Mouse (Mus musculus): ENCODE results near the gene Id1. TPM values are rescaled to one million over a fixed set of nuclear protein-coding genes. Genes with fewer than 3 reads are reported as not detected.

The Id1 gene
- polyA plus RNA-seq, 1 experiment from 2014 or later: 30.7 TPM

- Histone ChIP-seq H3K36me3 (replicated peaks) (no peaks in the 10 kb centered on the region), H3K9me3 (no peaks in the 10 kb centered on the region), H3K4me3 (no peak overlapping the region), H3K4me2 (no peak overlapping the region), H3K4me1 (peaks cover 8% of the 10 kb centered on the region), H3K27me3 (replicated peaks) (0 out of 2 replicates have a peak, but pooled peaks cover 4% of the 10 kb centered on the region), H3K9ac (no peak overlapping the region), H3K27ac (no peak overlapping the region)
- ATAC-seq (replicated peaks): no peak
- WGBS: 58% methylated on average over 4 of the region's 4 CpGs
Measured at GRCm38 (mm10) chr2:152758351-152758750, 22.3 kb downstream of the Id1 start.

GRCm38 (mm10) chr2:152763310-152763709 is 27.3 kb downstream of the Id1 start:
- ATAC-seq (replicated peaks): no peak
- H3K9ac ChIP-seq: no peak overlapping the region
- H3K4me2 ChIP-seq: no peak overlapping the region
- H3K27ac ChIP-seq: no peak overlapping the region
- 82% methylated on average over 6 of the region's 6 CpGs for WGBS
- no peaks in the 10 kb centered on the region for H3K36me3 ChIP-seq (replicated peaks)
- H3K4me3 ChIP-seq: no peak overlapping the region
- H3K4me1 ChIP-seq: peaks cover 5% of the 10 kb centered on the region
- no peaks in the 10 kb centered on the region for H3K9me3 ChIP-seq
- H3K27me3 ChIP-seq (replicated peaks): 0 out of 2 replicates have a peak, but pooled peaks cover 3% of the 10 kb centered on the region

- no peak overlapping the region for H3K27ac ChIP-seq
- H3K9me3 ChIP-seq: no peaks in the 10 kb centered on the region
- H3K27me3 ChIP-seq (replicated peaks): 0 out of 2 replicates have a peak, but pooled peaks cover 3% of the 10 kb centered on the region
- H3K36me3 ChIP-seq (replicated peaks): no peaks in the 10 kb centered on the region
- H3K4me1 ChIP-seq: peaks cover 5% of the 10 kb centered on the region
- no peak overlapping the region for H3K4me3 ChIP-seq
- 7% methylated on average over 14 of the region's 14 CpGs for WGBS
- ATAC-seq (replicated peaks): no peak
- peak overlapping the region; percentile 28 for H3K4me2 ChIP-seq
- H3K9ac ChIP-seq: no peak overlapping the region
Measured at GRCm38 (mm10) chr2:152764172-152765044, 28.4 kb downstream of the Id1 start.

- Histone ChIP-seq H3K4me3 (no peak overlapping the region), H3K27ac (no peak overlapping the region), H3K9ac (no peak overlapping the region), H3K27me3 (replicated peaks) (0 out of 2 replicates have a peak, but pooled peaks cover 3% of the 10 kb centered on the region), H3K4me2 (peak overlapping the region; percentile 28), H3K36me3 (replicated peaks) (no peaks in the 10 kb centered on the region), H3K4me1 (peaks cover 5% of the 10 kb centered on the region), H3K9me3 (no peaks in the 10 kb centered on the region)
- ATAC-seq (replicated peaks): no peak
- 31% methylated on average over 4 of the region's 7 CpGs for WGBS
Measured at GRCm38 (mm10) chr2:152765045-152765674, 29.1 kb downstream of the Id1 start.

- Histone ChIP-seq H3K27me3 (replicated peaks) (0 out of 2 replicates have a peak, but pooled peaks cover 3% of the 10 kb centered on the region), H3K4me3 (no peak overlapping the region), H3K4me2 (no peak overlapping the region), H3K9me3 (no peaks in the 10 kb centered on the region), H3K27ac (no peak overlapping the region), H3K9ac (no peak overlapping the region), H3K4me1 (peaks cover 5% of the 10 kb centered on the region), H3K36me3 (replicated peaks) (no peaks in the 10 kb centered on the region)
- 0 out of 2 replicates have a peak, but pooled peaks have one; percentile 20 for ATAC-seq (replicated peaks)
- 23% methylated on average over 25 of the region's 25 CpGs for WGBS
Measured at GRCm38 (mm10) chr2:152766387-152767123, 30.5 kb downstream of the Id1 start.

- no peak for ATAC-seq (replicated peaks)
- no peak overlapping the region for H3K4me3 ChIP-seq
- H3K9me3 ChIP-seq: no peaks in the 10 kb centered on the region
- H3K9ac ChIP-seq: no peak overlapping the region
- 61% methylated on average over 12 of the region's 12 CpGs for WGBS
- H3K27ac ChIP-seq: no peak overlapping the region
- peaks cover 5% of the 10 kb centered on the region for H3K4me1 ChIP-seq
- no peaks in the 10 kb centered on the region for H3K36me3 ChIP-seq (replicated peaks)
- H3K27me3 ChIP-seq (replicated peaks): 0 out of 2 replicates have a peak, but pooled peaks cover 3% of the 10 kb centered on the region
- no peak overlapping the region for H3K4me2 ChIP-seq
Measured at GRCm38 (mm10) chr2:152767618-152768271, 31.7 kb downstream of the Id1 start.

- no peaks in the 10 kb centered on the region for H3K9me3 ChIP-seq
- WGBS: 89% methylated on average over 7 of the region's 7 CpGs
- H3K36me3 ChIP-seq (replicated peaks): no peaks in the 10 kb centered on the region
- peaks cover under 1% of the 10 kb centered on the region; the same call in 1 of the 2 replicates for H3K4me1 ChIP-seq
- H3K27ac ChIP-seq: no peak overlapping the region
- no peak overlapping the region for H3K9ac ChIP-seq
- H3K4me3 ChIP-seq: no peak overlapping the region
- ATAC-seq (replicated peaks): no peak
- H3K4me2 ChIP-seq: no peak overlapping the region
- H3K27me3 ChIP-seq (replicated peaks): no peaks in the 10 kb centered on the region
Measured at GRCm38 (mm10) chr2:152769677-152770076, 33.6 kb downstream of the Id1 start.

GRCm38 (mm10) chr2:152771571-152771970 is 35.5 kb downstream of the Id1 start:
- Histone ChIP-seq H3K36me3 (replicated peaks) (no peaks in the 10 kb centered on the region), H3K9me3 (no peaks in the 10 kb centered on the region), H3K27ac (no peak overlapping the region), H3K27me3 (replicated peaks) (no peaks in the 10 kb centered on the region), H3K4me1 (no peaks in the 10 kb centered on the region), H3K9ac (no peak overlapping the region), H3K4me2 (no peak overlapping the region), H3K4me3 (no peak overlapping the region)
- no peak for ATAC-seq (replicated peaks)
- 91% methylated on average over 9 of the region's 9 CpGs for WGBS

GRCm38 (mm10) chr2:152772231-152772630 is 36.2 kb downstream of the Id1 start:
- Histone ChIP-seq H3K4me2 (no peak overlapping the region), H3K27me3 (replicated peaks) (no peaks in the 10 kb centered on the region), H3K9me3 (no peaks in the 10 kb centered on the region), H3K4me3 (no peak overlapping the region), H3K36me3 (replicated peaks) (no peaks in the 10 kb centered on the region), H3K4me1 (no peaks in the 10 kb centered on the region), H3K9ac (no peak overlapping the region), H3K27ac (no peak overlapping the region)
- 24% methylated on average over 1 of the region's 1 CpGs for WGBS
- no peak for ATAC-seq (replicated peaks)

GRCm38 (mm10) chr2:152775357-152775756 is 39.3 kb downstream of the Id1 start:
- H3K27ac ChIP-seq: no peak overlapping the region
- WGBS: 86% methylated on average over 4 of the region's 4 CpGs
- no peaks in the 10 kb centered on the region for H3K4me1 ChIP-seq
- H3K36me3 ChIP-seq (replicated peaks): no peaks in the 10 kb centered on the region
- no peaks in the 10 kb centered on the region for H3K27me3 ChIP-seq (replicated peaks)
- H3K4me2 ChIP-seq: no peak overlapping the region
- H3K9me3 ChIP-seq: no peaks in the 10 kb centered on the region
- no peak overlapping the region for H3K4me3 ChIP-seq
- ATAC-seq (replicated peaks): no peak
- no peak overlapping the region for H3K9ac ChIP-seq

GRCm38 (mm10) chr2:152776019-152776418 is 40.0 kb downstream of the Id1 start:
- Histone ChIP-seq H3K36me3 (replicated peaks) (no peaks in the 10 kb centered on the region), H3K4me1 (no peaks in the 10 kb centered on the region), H3K4me3 (no peak overlapping the region), H3K4me2 (no peak overlapping the region), H3K9me3 (no peaks in the 10 kb centered on the region), H3K9ac (no peak overlapping the region), H3K27ac (no peak overlapping the region), H3K27me3 (replicated peaks) (no peaks in the 10 kb centered on the region)
- no peak for ATAC-seq (replicated peaks)
- 81% methylated on average over 3 of the region's 3 CpGs for WGBS

- 88% methylated on average over 2 of the region's 2 CpGs for WGBS
Measured at GRCm38 (mm10) chr2:152776435-152776834, 40.4 kb downstream of the Id1 start.

More at GRCm38 (mm10) chr2:152776435-152776834, 40.4 kb downstream of the Id1 start:
- no peaks in the 10 kb centered on the region for H3K27me3 ChIP-seq (replicated peaks)
- no peaks in the 10 kb centered on the region for H3K36me3 ChIP-seq (replicated peaks)
- no peak overlapping the region for H3K4me3 ChIP-seq
- no peak for ATAC-seq (replicated peaks)
- H3K27ac ChIP-seq: no peak overlapping the region
- H3K9ac ChIP-seq: no peak overlapping the region
- H3K4me2 ChIP-seq: no peak overlapping the region
- H3K9me3 ChIP-seq: no peaks in the 10 kb centered on the region
- H3K4me1 ChIP-seq: no peaks in the 10 kb centered on the region

Measured in midbrain, embryonic 15.5 days (tissue).